Mouse (Mus musculus): Measurements from ENCODE around the gene Negr1.

- TF ChIP-seq EP300 (IDR thresholded peaks at IDR 0.05; ENCODE audit: insufficient read depth, low read depth, low read length) (no peak), POLR2A (IDR thresholded peaks at IDR 0.05; ENCODE audit: insufficient read depth, low read length) (no peak), CTCF (IDR thresholded peaks at IDR 0.05; ENCODE audit: low read depth, low read length) (no peak)
Measured at GRCm38 (mm10) chr3:156799228-156799627, 237.6 kb downstream of the Negr1 start.

All from ES-Bruce4 (cell line).